Mouse (Mus musculus): ENCODE measurements at regions not wholly inside any gene's neighbourhood (a gene's known extent, or its start where the extent isn't known, plus 50 kb on each side); places are given as distances from the start of the nearest gene placed in this dataset.
A peak's percentile ranks its signal among the peaks of the same experiment; 100 is the strongest.

DNA sequence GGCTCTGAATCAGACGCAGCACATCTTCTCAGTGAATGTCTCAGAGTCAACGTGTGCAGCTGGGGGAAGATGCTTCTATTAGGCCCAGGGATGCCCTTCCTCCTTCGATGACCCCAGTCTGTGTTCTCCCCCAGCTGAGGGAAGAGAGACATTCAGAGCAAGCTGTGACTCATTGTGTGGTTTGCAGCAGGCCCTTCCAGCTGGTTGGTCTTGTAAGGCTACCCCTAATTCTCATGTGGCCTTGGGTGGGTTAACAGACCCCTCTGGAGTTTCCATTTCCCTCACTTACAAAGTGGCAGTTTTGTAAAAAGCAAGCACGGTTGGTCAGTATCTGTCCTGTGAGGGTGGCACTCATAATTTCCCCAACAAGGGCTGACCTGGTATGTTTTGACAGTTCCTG lies 127.8 kb upstream of the Zfp217 start:
- no peak overlapping the region for H3K4me3 ChIP-seq
- WGBS, result 87% methylated on average over 4 of the region's 4 CpGs

DNA sequence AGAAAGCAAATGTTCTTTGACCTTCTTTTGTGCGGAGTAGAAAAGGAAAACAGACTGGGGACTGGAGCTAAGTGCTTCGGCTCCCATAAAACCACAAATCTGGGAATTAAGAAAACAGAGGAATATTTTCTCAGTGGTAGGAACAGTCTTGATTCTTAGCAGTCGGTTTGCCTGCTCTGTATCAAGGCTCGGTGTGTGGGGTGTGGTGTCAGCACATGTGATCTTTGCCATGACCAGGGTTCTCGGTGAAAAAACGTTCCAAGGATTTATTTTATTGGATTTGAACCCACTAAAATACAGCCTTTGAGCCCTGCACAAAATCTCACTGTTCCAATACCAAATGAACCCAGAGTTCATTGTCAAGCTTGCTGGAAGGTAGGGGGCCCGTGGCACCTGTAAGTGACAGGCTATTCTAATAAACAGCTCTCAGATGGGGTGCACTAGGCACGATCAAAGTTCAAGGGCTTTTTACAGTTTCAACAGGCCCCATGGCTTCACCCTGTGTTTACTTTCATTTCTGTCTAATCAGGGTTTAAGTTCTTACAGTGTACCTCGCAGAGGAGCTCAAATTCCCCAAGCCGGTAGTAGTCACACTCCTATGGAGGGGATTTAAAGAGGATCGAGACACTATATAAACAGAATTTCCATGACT lies 122.1 kb upstream of the Zfp217 start:
- Histone ChIP-seq H3K27ac (no peak overlapping the region), H3K4me1 (peaks cover 12% of the 10 kb centered on the region), H3K27me3 (ENCODE audit: insufficient read depth, poor library complexity, severe bottlenecking) (no peaks in the 10 kb centered on the region), H3K9me3 (no peaks in the 10 kb centered on the region), H3K36me3 (no peaks in the 10 kb centered on the region), H3K4me3 (no peak overlapping the region)
- WGBS, result 74% methylated on average over 11 of the region's 11 CpGs
- DNase-seq (ENCODE audit: low spot score), result no peak

More for the DNA sequence above, 127.8 kb upstream of the Zfp217 start:
- no peaks in the 10 kb centered on the region for H3K27me3 ChIP-seq (ENCODE audit: insufficient read depth, poor library complexity, severe bottlenecking)
- no peaks in the 10 kb centered on the region for H3K36me3 ChIP-seq
- no peak for DNase-seq (ENCODE audit: low spot score)
- peaks cover 21% of the 10 kb centered on the region for H3K4me1 ChIP-seq
- no peaks in the 10 kb centered on the region for H3K9me3 ChIP-seq
- H3K27ac ChIP-seq, result no peak overlapping the region

- H3K27ac ChIP-seq, result peak overlapping the region; percentile 75
- 34% methylated on average over 8 of the region's 8 CpGs for WGBS
Measured at GRCm38 (mm10) chr2:170268080-170268479, 120.2 kb upstream of the Zfp217 start.

DNA sequence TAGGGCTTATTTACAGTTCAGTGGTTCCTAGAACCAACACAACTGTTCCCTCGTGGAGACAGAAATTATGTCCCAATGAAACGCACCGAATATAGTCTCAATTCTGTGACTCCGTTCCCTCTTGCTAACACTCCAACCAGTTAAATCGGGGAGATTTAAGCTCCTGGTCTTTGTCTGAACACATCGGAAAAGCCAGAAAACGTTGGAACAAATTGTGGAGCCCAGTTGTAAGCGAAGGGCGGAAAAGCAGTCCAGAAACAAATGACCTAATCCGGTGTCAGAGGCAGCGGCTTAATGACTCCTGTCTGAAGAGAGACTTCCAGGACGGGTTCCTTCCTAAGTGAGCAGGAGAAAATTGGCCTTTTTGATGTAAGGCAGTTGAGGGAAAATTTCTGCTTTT lies 119.2 kb upstream of the Zfp217 start:
- WGBS, result 12% methylated on average over 12 of the region's 12 CpGs
- Histone ChIP-seq H3K36me3 (no peaks in the 10 kb centered on the region), H3K27me3 (ENCODE audit: insufficient read depth, poor library complexity, severe bottlenecking) (no peaks in the 10 kb centered on the region), H3K4me3 (peak overlapping the region; percentile 50), H3K9me3 (no peaks in the 10 kb centered on the region), H3K4me1 (peaks cover 21% of the 10 kb centered on the region), H3K27ac (peak overlapping the region; percentile 75)
- no peak for DNase-seq (ENCODE audit: low spot score)

More at GRCm38 (mm10) chr2:170268080-170268479, 120.2 kb upstream of the Zfp217 start:
- H3K4me3 ChIP-seq, result no peak overlapping the region
- H3K36me3 ChIP-seq, result no peaks in the 10 kb centered on the region
- peaks cover 20% of the 10 kb centered on the region for H3K4me1 ChIP-seq
- DNase-seq (ENCODE audit: low spot score), result no peak
- no peaks in the 10 kb centered on the region for H3K9me3 ChIP-seq
- no peaks in the 10 kb centered on the region for H3K27me3 ChIP-seq (ENCODE audit: insufficient read depth, poor library complexity, severe bottlenecking)

- Histone ChIP-seq H3K9me3 (no peaks in the 10 kb centered on the region), H3K27ac (peak overlapping the region; percentile 75), H3K27me3 (ENCODE audit: insufficient read depth, poor library complexity, severe bottlenecking) (no peaks in the 10 kb centered on the region), H3K4me3 (peak overlapping the region; percentile 50), H3K36me3 (no peaks in the 10 kb centered on the region), H3K4me1 (peaks cover 21% of the 10 kb centered on the region)
- no peak for DNase-seq (ENCODE audit: low spot score)
- 17% methylated on average over 16 of the region's 16 CpGs for WGBS
Measured at GRCm38 (mm10) chr2:170266407-170267101, 118.7 kb upstream of the Zfp217 start.

GRCm38 (mm10) chr2:170263594-170263993 lies 115.7 kb upstream of the Zfp217 start:
- no peaks in the 10 kb centered on the region for H3K36me3 ChIP-seq
- H3K9me3 ChIP-seq, result no peaks in the 10 kb centered on the region
- H3K4me3 ChIP-seq, result no peak overlapping the region
- H3K4me1 ChIP-seq, result peaks cover 21% of the 10 kb centered on the region
- H3K27ac ChIP-seq, result 0 out of 2 replicates have a peak overlapping the region, but pooled peaks have one; percentile 22
- no peaks in the 10 kb centered on the region for H3K27me3 ChIP-seq (ENCODE audit: insufficient read depth, poor library complexity, severe bottlenecking)
- no peak for DNase-seq (ENCODE audit: low spot score)
- 43% methylated on average over 4 of the region's 4 CpGs for WGBS

GRCm38 (mm10) chr2:170261191-170261590 lies 113.3 kb upstream of the Zfp217 start:
- H3K27me3 ChIP-seq (ENCODE audit: insufficient read depth, poor library complexity, severe bottlenecking), result no peaks in the 10 kb centered on the region
- no peaks in the 10 kb centered on the region for H3K36me3 ChIP-seq
- H3K4me3 ChIP-seq, result no peak overlapping the region
- H3K4me1 ChIP-seq, result peaks cover 9% of the 10 kb centered on the region
- no peak overlapping the region for H3K27ac ChIP-seq
- 84% methylated on average over 2 of the region's 2 CpGs for WGBS
- H3K9me3 ChIP-seq, result no peaks in the 10 kb centered on the region
- no peak for DNase-seq (ENCODE audit: low spot score)

GRCm38 (mm10) chr2:170259662-170260457 lies 112.0 kb upstream of the Zfp217 start:
- no peaks in the 10 kb centered on the region for H3K27me3 ChIP-seq (ENCODE audit: insufficient read depth, poor library complexity, severe bottlenecking)
- WGBS, result 86% methylated on average over 10 of the region's 10 CpGs
- H3K4me3 ChIP-seq, result no peak overlapping the region
- no peaks in the 10 kb centered on the region for H3K36me3 ChIP-seq
- H3K4me1 ChIP-seq, result peaks cover 9% of the 10 kb centered on the region
- H3K27ac ChIP-seq, result no peak overlapping the region
- DNase-seq (ENCODE audit: low spot score), result no peak
- no peaks in the 10 kb centered on the region for H3K9me3 ChIP-seq

DNA sequence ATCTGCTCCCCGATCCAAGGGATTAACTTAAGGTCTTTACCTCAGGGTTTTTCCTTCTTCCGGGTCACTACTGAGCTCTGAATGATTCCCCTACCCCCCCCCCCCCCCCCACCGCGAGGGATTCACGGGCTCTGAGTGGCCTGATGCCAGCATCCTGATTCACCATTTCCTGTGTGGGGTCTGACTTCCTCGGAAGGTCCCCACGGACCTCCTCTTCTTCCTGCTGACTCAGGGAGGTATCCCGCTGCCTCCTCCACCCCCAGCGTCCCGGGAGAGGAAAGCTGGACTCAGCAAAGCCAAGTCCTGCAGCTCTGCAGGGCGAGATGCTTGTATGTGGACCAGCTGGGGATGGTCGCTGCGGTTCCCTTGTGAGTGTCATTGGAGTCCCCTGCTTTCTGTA lies 110.5 kb upstream of the Zfp217 start:
- Histone ChIP-seq H3K4me3 (no peak overlapping the region), H3K36me3 (no peaks in the 10 kb centered on the region), H3K27ac (no peak overlapping the region; the same call in 1 of the 2 replicates), H3K4me1 (peaks cover 4% of the 10 kb centered on the region; the same call in 1 of the 2 replicates), H3K27me3 (ENCODE audit: insufficient read depth, poor library complexity, severe bottlenecking) (no peaks in the 10 kb centered on the region), H3K9me3 (no peaks in the 10 kb centered on the region)
- no peak for DNase-seq (ENCODE audit: low spot score)
- WGBS, result 57% methylated on average over 13 of the region's 13 CpGs

DNA sequence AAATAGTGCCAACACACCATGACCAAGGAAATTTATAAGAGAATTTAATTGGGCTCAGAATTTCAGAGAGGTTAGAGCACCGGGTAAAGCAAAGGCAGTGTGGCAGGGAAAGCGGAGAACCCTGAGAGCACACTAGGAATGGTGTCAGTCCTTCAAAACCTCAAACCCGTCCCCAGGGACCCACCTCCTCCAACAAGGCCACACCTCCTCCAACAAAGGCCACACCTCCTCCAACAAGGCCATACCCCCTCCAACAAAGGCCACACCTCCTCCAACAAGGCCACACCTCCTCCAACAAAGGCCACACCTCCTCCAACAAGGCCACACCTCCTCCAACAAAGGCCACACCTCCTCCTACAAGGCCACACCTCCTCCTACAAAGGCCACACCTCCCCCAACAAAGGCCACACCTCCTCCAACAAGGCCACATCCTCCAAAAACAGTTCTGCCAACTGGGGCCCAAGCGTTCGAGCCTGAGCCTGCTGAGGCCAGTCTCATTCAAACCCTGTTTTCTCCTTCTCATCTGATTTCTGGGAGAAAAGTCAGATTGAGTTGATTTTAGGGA lies 109.8 kb upstream of the Zfp217 start:
- H3K9me3 ChIP-seq, result no peaks in the 10 kb centered on the region
- no peak for DNase-seq (ENCODE audit: low spot score)
- no peaks in the 10 kb centered on the region for H3K4me1 ChIP-seq
- no peak overlapping the region for H3K27ac ChIP-seq
- no peaks in the 10 kb centered on the region for H3K36me3 ChIP-seq
- 86% methylated on average over 5 of the region's 5 CpGs for WGBS
- no peaks in the 10 kb centered on the region for H3K27me3 ChIP-seq (ENCODE audit: insufficient read depth, poor library complexity, severe bottlenecking)
- no peak overlapping the region for H3K4me3 ChIP-seq

GRCm38 (mm10) chr2:170255997-170256396 lies 108.1 kb upstream of the Zfp217 start:
- 87% methylated on average over 5 of the region's 5 CpGs for WGBS
- H3K27me3 ChIP-seq (ENCODE audit: insufficient read depth, poor library complexity, severe bottlenecking), result no peaks in the 10 kb centered on the region
- H3K36me3 ChIP-seq, result no peaks in the 10 kb centered on the region
- no peaks in the 10 kb centered on the region for H3K4me1 ChIP-seq
- DNase-seq (ENCODE audit: low spot score), result no peak
- no peaks in the 10 kb centered on the region for H3K9me3 ChIP-seq
- no peak overlapping the region for H3K4me3 ChIP-seq
- no peak overlapping the region for H3K27ac ChIP-seq

GRCm38 (mm10) chr2:170255533-170255932 lies 107.6 kb upstream of the Zfp217 start:
- H3K27me3 ChIP-seq (ENCODE audit: insufficient read depth, poor library complexity, severe bottlenecking), result no peaks in the 10 kb centered on the region
- H3K9me3 ChIP-seq, result no peaks in the 10 kb centered on the region
- 89% methylated on average over 2 of the region's 2 CpGs for whole genome bisulfite sequencing
- DNase-seq (ENCODE audit: low spot score), result no peak
- no peaks in the 10 kb centered on the region for H3K4me1 ChIP-seq
- H3K4me3 ChIP-seq, result no peak overlapping the region
- H3K27ac ChIP-seq, result no peak overlapping the region
- H3K36me3 ChIP-seq, result no peaks in the 10 kb centered on the region
